Mouse (Mus musculus): Measurements from ENCODE around the gene Zfp541.

DNA sequence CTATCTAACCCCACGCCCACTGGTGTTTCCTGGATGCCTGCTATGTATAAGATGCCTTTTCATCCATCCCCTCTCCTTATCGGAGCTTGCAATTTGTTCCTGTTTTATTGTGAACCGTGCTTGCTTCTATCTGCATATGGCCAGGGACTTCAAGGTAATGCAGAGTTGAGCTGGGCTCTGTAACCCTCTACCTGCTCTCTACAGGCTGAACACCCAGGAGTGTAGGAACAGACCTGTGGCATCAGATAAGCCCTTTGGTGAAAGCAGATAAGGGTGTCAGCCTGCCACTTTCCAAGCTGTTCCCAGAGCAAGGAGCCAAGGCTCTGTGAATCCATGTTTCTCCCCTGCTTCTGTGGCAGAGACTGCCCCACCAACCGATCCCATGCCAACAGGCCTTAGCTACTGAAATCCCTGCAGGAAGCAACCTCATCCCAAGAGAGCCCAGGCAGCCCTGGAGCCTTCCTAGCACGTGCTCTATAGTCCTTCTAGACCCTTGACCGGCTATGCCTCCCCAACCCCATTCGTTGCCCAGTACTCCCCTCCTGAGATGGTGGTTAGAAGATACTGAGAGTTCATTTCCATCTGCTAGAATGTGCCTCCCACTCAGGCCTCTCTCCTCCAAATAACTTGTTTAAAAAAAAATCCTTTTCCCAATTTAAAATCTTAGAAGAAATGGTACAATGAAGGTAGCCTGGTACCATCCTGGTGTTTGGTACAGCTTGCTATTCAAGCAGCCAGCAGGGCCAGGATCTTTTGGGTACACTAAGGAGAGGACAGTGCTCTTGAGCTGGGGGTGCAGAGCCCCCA lies 49.9 kb downstream of the Zfp541 start:
- no peak for TF ChIP-seq CTCF (IDR thresholded peaks at IDR 0.05; ENCODE audit: borderline replicate concordance, insufficient read depth, low read depth, low read length)
- no peak for TF ChIP-seq POLR2A (IDR thresholded peaks at IDR 0.05; ENCODE audit: borderline replicate concordance, insufficient read depth, low read length)
